Mouse (Mus musculus): ENCODE results near the gene Prss21.

DNA sequence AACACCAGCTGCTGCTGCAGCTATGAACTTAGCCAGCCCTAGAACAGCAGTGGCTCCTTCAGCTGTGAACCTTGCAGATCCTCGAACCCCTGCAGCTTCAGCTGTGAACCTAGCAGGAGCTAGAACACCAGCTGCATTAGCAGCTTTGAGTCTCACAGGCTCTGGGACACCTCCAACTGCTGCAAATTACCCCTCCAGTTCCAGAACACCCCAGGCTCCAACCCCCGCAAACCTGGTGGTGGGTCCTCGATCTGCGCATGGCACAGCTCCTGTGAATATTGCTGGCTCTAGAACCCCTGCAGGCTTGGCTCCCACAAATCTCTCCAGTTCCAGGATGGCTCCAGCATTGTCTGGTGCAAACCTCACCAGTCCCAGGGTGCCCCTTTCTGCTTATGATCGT, 47.1 kb upstream of the Prss21 start:
- TF ChIP-seq CTCF (IDR thresholded peaks at IDR 0.05; ENCODE audit: low read depth, low read length) (no peak), POLR2A (IDR thresholded peaks at IDR 0.05; ENCODE audit: borderline replicate concordance, low read depth, low read length) (no peak)
